Mouse (Mus musculus): ENCODE data around the gene Cdc42bpa. TPM values are rescaled to one million over a fixed set of nuclear protein-coding genes. Genes with fewer than 3 reads are reported as not detected.

Gene Cdc42bpa
- total and polyA plus RNA-seq, 2 experiments from 2014 or later: 29.1 to 84.3 TPM

- no peak for TF ChIP-seq CTCF (IDR thresholded peaks at IDR 0.05; ENCODE audit: low read depth)
- no peak for DNase-seq (ENCODE audit: low spot score)
- Histone ChIP-seq H3K4me3 (ENCODE audit: low read length) (no peak overlapping the region), H3K27me3 (ENCODE audit: insufficient read depth, low read length) (no peaks in the 10 kb centered on the region), H3K27ac (no peak overlapping the region), H3K9me3 (ENCODE audit: low read length) (no peaks in the 10 kb centered on the region), H3K36me3 (ENCODE audit: insufficient read depth, low read length) (no peaks in the 10 kb centered on the region), H3K4me2 (ENCODE audit: low read depth, low read length) (no peak overlapping the region), H3K9ac (replicated peaks; ENCODE audit: low read length) (no peak overlapping the region), H3K4me1 (ENCODE audit: insufficient read depth, low read length) (no peaks in the 10 kb centered on the region)
- WGBS: 4% methylated on average over 1 of the region's 1 CpGs
- ATAC-seq: no peak
Measured at GRCm38 (mm10) chr1:180176784-180177183, 216.5 kb downstream of the Cdc42bpa start.

DNA sequence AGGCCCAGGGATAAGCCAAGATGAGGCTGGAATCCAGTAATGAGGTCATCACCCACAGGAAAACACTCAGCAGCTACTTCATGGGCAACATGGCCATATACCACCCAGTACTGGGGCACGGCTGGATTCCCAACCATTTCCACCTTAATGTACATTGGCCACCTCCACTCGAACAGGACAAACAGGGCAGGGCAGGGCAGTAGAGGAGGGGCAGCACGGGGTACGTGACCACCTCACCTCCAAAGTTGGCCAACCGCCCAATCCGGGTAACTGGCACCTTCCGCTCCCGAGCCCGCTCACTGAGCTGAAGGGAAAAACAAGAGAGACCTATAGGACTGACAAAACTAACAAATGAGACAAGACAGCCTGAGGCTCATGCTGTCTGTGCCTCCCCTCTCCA lies 218.1 kb downstream of the Cdc42bpa start:
- 86% methylated on average over 9 of the region's 9 CpGs for WGBS
- H3K9me3 ChIP-seq (ENCODE audit: low read length): no peaks in the 10 kb centered on the region

DNA sequence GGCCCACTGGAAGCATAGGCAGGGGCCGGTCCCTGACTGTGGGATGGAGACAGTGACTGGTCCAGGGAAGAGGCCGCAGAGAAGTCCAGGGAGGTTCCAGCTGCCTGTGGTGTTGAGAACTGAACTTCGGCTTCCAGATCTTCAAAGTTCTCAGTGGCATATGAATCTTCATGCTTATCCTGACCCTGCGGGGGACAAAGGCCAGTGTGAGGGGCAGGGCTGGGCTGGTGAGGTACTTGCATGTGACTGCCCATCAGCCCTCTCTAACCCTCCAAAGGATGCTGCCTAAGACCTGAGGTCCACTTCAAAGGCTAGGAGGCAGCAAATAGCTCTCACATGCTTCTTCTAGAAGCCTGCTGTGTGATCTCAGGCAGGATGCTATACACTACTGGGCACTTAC lies 218.8 kb downstream of the Cdc42bpa start:
- WGBS: 91% methylated on average over 4 of the region's 4 CpGs
- no peak for ATAC-seq

More for the DNA sequence above, 218.1 kb downstream of the Cdc42bpa start:
- ATAC-seq: no peak
- H3K36me3 ChIP-seq (ENCODE audit: insufficient read depth, low read length): no peaks in the 10 kb centered on the region
- no peaks in the 10 kb centered on the region for H3K27me3 ChIP-seq (ENCODE audit: insufficient read depth, low read length)
- H3K9ac ChIP-seq (replicated peaks; ENCODE audit: low read length): no peak overlapping the region
- no peak overlapping the region for H3K4me2 ChIP-seq (ENCODE audit: low read depth, low read length)
- no peaks in the 10 kb centered on the region for H3K4me1 ChIP-seq (ENCODE audit: insufficient read depth, low read length)
- H3K27ac ChIP-seq: no peak overlapping the region
- TF ChIP-seq CTCF (IDR thresholded peaks at IDR 0.05; ENCODE audit: low read depth): no peak
- DNase-seq (ENCODE audit: low spot score): no peak
- H3K4me3 ChIP-seq (ENCODE audit: low read length): no peak overlapping the region

GRCm38 (mm10) chr1:180179840-180180239 lies 219.6 kb downstream of the Cdc42bpa start:
- DNase-seq (ENCODE audit: low spot score) (no peak), ATAC-seq (no peak)
- no peak for TF ChIP-seq CTCF (IDR thresholded peaks at IDR 0.05; ENCODE audit: low read depth)
- H3K9me3 ChIP-seq (ENCODE audit: low read length): no peaks in the 10 kb centered on the region
- no peak overlapping the region for H3K4me3 ChIP-seq (ENCODE audit: low read length)
- no peak overlapping the region for H3K4me2 ChIP-seq (ENCODE audit: low read depth, low read length)
- 84% methylated on average over 2 of the region's 2 CpGs for WGBS
- H3K36me3 ChIP-seq (ENCODE audit: insufficient read depth, low read length): no peaks in the 10 kb centered on the region
- no peak overlapping the region for H3K27ac ChIP-seq
- no peaks in the 10 kb centered on the region for H3K27me3 ChIP-seq (ENCODE audit: insufficient read depth, low read length)
- H3K4me1 ChIP-seq (ENCODE audit: insufficient read depth, low read length): no peaks in the 10 kb centered on the region
- H3K9ac ChIP-seq (replicated peaks; ENCODE audit: low read length): no peak overlapping the region

More for the DNA sequence above, 218.8 kb downstream of the Cdc42bpa start:
- Histone ChIP-seq H3K9ac (replicated peaks; ENCODE audit: low read length) (no peak overlapping the region), H3K27ac (no peak overlapping the region), H3K4me1 (ENCODE audit: insufficient read depth, low read length) (no peaks in the 10 kb centered on the region), H3K27me3 (ENCODE audit: insufficient read depth, low read length) (no peaks in the 10 kb centered on the region), H3K36me3 (ENCODE audit: insufficient read depth, low read length) (no peaks in the 10 kb centered on the region), H3K9me3 (ENCODE audit: low read length) (no peaks in the 10 kb centered on the region), H3K4me3 (ENCODE audit: low read length) (no peak overlapping the region), H3K4me2 (ENCODE audit: low read depth, low read length) (no peak overlapping the region)
- no peak for TF ChIP-seq CTCF (IDR thresholded peaks at IDR 0.05; ENCODE audit: low read depth)
- no peak for DNase-seq (ENCODE audit: low spot score)

DNA sequence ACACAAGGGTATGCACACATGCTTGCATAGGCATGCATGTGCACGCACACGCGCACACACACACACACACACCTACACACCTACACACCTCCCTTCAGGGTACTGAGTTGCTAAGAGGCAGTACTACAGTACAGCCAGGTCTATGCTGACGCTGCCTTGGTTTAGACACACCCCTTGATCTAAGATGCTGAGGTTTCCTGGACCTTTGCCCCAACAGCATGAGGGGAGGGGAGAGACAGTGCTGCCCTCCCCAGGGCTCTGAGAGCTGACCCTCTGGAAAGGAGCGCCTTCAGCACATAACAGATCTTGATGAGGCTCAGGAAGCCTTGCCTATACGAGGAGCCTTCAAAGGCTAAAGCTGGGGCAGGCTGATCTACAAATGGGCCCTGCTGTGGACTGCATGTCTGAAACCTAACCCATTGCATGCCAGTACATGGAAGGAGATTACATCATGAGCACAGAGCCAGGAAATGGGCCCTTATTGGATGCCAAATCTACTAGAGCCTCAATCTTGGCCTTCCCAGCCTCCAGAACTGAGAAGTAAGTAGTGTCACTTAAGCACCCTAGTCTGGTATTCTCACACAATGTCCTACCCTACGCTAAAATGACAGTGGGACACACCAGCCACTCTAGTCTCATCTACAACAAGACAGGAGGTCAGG lies 221.2 kb downstream of the Cdc42bpa start:
- no peak for ATAC-seq
- H3K27me3 ChIP-seq (ENCODE audit: insufficient read depth, low read length): no peaks in the 10 kb centered on the region
- WGBS: 89% methylated on average over 7 of the region's 7 CpGs

GRCm38 (mm10) chr1:180181966-180182319 lies 221.7 kb downstream of the Cdc42bpa start:
- no peak overlapping the region for H3K9ac ChIP-seq (replicated peaks; ENCODE audit: low read length)
- H3K4me2 ChIP-seq (ENCODE audit: low read depth, low read length): no peak overlapping the region
- H3K27ac ChIP-seq: no peak overlapping the region
- H3K36me3 ChIP-seq (ENCODE audit: insufficient read depth, low read length): no peaks in the 10 kb centered on the region
- DNase-seq (ENCODE audit: low spot score): no peak
- H3K4me3 ChIP-seq (ENCODE audit: low read length): no peak overlapping the region
- H3K27me3 ChIP-seq (ENCODE audit: insufficient read depth, low read length): no peaks in the 10 kb centered on the region
- TF ChIP-seq CTCF (IDR thresholded peaks at IDR 0.05; ENCODE audit: low read depth): no peak
- 88% methylated on average over 9 of the region's 9 CpGs for whole genome bisulfite sequencing
- no peak for ATAC-seq
- H3K9me3 ChIP-seq (ENCODE audit: low read length): no peaks in the 10 kb centered on the region
- no peaks in the 10 kb centered on the region for H3K4me1 ChIP-seq (ENCODE audit: insufficient read depth, low read length)

More for the DNA sequence above, 221.2 kb downstream of the Cdc42bpa start:
- no peak overlapping the region for H3K9ac ChIP-seq (replicated peaks; ENCODE audit: low read length)
- H3K27ac ChIP-seq: no peak overlapping the region
- H3K4me3 ChIP-seq (ENCODE audit: low read length): no peak overlapping the region
- TF ChIP-seq CTCF (IDR thresholded peaks at IDR 0.05; ENCODE audit: low read depth): no peak
- no peak overlapping the region for H3K4me2 ChIP-seq (ENCODE audit: low read depth, low read length)
- no peaks in the 10 kb centered on the region for H3K36me3 ChIP-seq (ENCODE audit: insufficient read depth, low read length)
- H3K9me3 ChIP-seq (ENCODE audit: low read length): no peaks in the 10 kb centered on the region
- H3K4me1 ChIP-seq (ENCODE audit: insufficient read depth, low read length): no peaks in the 10 kb centered on the region
- DNase-seq (ENCODE audit: low spot score): no peak

GRCm38 (mm10) chr1:180182731-180183130 lies 222.5 kb downstream of the Cdc42bpa start:
- no peak overlapping the region for H3K4me2 ChIP-seq (ENCODE audit: low read depth, low read length)
- no peak overlapping the region for H3K9ac ChIP-seq (replicated peaks; ENCODE audit: low read length)
- no peaks in the 10 kb centered on the region for H3K9me3 ChIP-seq (ENCODE audit: low read length)
- H3K27me3 ChIP-seq (ENCODE audit: insufficient read depth, low read length): no peaks in the 10 kb centered on the region
- no peak overlapping the region for H3K27ac ChIP-seq
- H3K4me1 ChIP-seq (ENCODE audit: insufficient read depth, low read length): no peaks in the 10 kb centered on the region
- no peak for DNase-seq (ENCODE audit: low spot score)
- no peaks in the 10 kb centered on the region for H3K36me3 ChIP-seq (ENCODE audit: insufficient read depth, low read length)
- no peak for TF ChIP-seq CTCF (IDR thresholded peaks at IDR 0.05; ENCODE audit: low read depth)
- no peak overlapping the region for H3K4me3 ChIP-seq (ENCODE audit: low read length)
- ATAC-seq: no peak
- WGBS: 64% methylated on average over 3 of the region's 3 CpGs
